Mouse (Mus musculus): ENCODE data around the gene Eif4e1b. TPM values are rescaled to one million over a fixed set of nuclear protein-coding genes. Genes with fewer than 3 reads are reported as not detected.

Eif4e1b gene
- polyA plus RNA-seq, 1 experiment from 2014 or later: not detected

DNA sequence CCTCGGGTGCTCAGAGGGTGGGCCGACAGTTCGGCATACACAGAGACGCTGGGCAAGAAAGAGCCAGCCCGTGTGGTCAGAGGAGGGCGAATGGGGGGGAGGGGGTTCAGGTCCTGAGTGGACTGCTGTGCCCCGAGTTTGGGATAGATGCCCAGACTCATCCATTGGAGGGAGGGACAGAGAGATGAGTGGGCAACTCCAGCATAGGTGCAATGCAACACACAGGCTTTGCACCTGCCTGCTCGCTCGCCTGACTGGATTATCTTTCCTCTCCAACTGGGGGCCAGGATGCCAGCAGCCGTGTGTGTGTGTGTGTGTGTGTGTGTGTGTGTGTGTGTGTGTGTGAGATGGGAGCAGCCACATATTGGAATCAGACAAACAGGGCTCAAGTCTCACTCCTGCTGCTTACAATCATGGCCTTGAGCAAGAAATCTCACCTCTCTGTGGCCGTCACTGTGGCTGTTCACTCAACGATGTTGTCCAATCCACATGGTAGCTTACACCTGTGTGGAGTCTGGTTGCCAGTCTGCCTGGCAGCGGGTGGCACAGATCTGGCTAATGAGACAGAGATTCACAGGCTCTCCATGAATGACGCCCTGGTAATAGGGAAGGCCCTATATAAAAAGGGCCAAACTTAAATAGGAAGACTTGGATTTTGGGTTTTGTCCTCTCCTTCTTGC, 52.7 kb downstream of the Eif4e1b start:
- ATAC-seq: no peak
- TF ChIP-seq EP300 (IDR thresholded peaks at IDR 0.05; ENCODE audit: low read depth) (no peak), CTCF (IDR thresholded peaks at IDR 0.05; ENCODE audit: low read depth) (no peak)
- Histone ChIP-seq H3K36me3 (replicated peaks; ENCODE audit: insufficient read depth, low read length) (no peaks in the 10 kb centered on the region), H3K4me3 (ENCODE audit: low read depth, low read length) (no peak overlapping the region), H3K4me2 (ENCODE audit: low read depth, low read length) (no peak overlapping the region), H3K9me3 (ENCODE audit: low read length) (no peaks in the 10 kb centered on the region), H3K9ac (replicated peaks) (no peak overlapping the region), H3K27ac (ENCODE audit: low read depth) (no peak overlapping the region), H3K4me1 (ENCODE audit: insufficient read depth) (no peaks in the 10 kb centered on the region), H3K27me3 (ENCODE audit: insufficient read depth, low read length) (peaks cover 3% of the 10 kb centered on the region; the same call in 1 of the 2 replicates)
- DNase-seq: no peak
- 78% methylated on average over 13 of the region's 14 CpGs for WGBS (ENCODE audit: insufficient replicate concordance)

DNA sequence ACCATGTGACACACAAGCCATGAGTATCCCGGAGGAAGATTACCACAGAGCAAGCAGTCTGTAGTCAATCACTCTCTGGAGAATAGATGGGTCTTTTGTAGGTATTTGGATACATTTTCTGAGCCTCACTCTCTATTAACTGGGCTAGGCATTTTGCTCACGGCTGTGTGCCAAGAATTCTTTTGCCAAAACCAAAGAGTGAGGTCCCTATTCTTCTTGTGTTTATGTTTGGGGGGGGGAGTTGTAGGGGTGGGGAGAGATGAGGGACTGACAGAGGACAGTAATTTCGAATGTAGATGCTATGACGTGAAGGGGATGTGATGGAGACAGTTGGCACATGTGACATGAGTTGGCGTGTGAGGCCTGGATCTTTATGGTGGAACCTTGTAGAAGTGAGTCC, 53.3 kb downstream of the Eif4e1b start:
- WGBS (ENCODE audit: insufficient replicate concordance): 60% methylated on average over 5 of the region's 5 CpGs

DNA sequence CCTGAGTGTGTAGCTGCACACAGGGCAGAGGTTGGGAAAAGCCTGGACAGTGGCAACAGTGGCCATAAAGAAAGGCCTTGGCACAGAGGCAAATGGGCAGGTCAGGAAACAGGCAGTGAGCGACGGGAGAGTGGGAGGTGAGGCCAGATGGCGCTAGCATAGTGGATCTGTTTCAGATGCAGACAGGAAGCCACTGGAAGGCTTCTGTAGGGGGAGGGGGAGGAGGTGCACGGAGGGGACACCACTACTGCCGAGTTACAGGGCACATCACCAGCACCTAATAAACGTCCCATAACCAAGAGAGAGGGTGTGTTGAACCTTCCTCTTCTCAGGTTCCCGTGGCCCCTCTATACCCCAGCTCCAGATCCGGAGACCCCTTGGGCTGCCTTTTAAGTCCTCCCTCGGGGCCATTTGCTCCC, 53.7 kb downstream of the Eif4e1b start:
- no peak for DNase-seq
- Histone ChIP-seq H3K9me3 (ENCODE audit: low read length) (peaks cover 4% of the 10 kb centered on the region; the same call in 1 of the 2 replicates), H3K27me3 (ENCODE audit: insufficient read depth, low read length) (peaks cover 3% of the 10 kb centered on the region; the same call in 1 of the 2 replicates), H3K4me2 (ENCODE audit: low read depth, low read length) (no peak overlapping the region), H3K36me3 (replicated peaks; ENCODE audit: insufficient read depth, low read length) (no peaks in the 10 kb centered on the region), H3K27ac (ENCODE audit: low read depth) (no peak overlapping the region), H3K4me1 (ENCODE audit: insufficient read depth) (no peaks in the 10 kb centered on the region), H3K4me3 (ENCODE audit: low read depth, low read length) (no peak overlapping the region), H3K9ac (replicated peaks) (no peak overlapping the region)
- no peak for ATAC-seq
- WGBS (ENCODE audit: insufficient replicate concordance): 15% methylated on average over 9 of the region's 9 CpGs
- TF ChIP-seq EP300 (IDR thresholded peaks at IDR 0.05; ENCODE audit: low read depth): no peak
- TF ChIP-seq CTCF (IDR thresholded peaks at IDR 0.05; ENCODE audit: low read depth): no peak

More for the DNA sequence above, 53.3 kb downstream of the Eif4e1b start:
- DNase-seq (no peak), ATAC-seq (no peak)
- no peak for TF ChIP-seq CTCF (IDR thresholded peaks at IDR 0.05; ENCODE audit: low read depth)
- TF ChIP-seq EP300 (IDR thresholded peaks at IDR 0.05; ENCODE audit: low read depth): no peak
- no peaks in the 10 kb centered on the region for H3K4me1 ChIP-seq (ENCODE audit: insufficient read depth)
- no peak overlapping the region for H3K9ac ChIP-seq (replicated peaks)
- no peaks in the 10 kb centered on the region for H3K36me3 ChIP-seq (replicated peaks; ENCODE audit: insufficient read depth, low read length)
- H3K4me2 ChIP-seq (ENCODE audit: low read depth, low read length): no peak overlapping the region
- H3K27me3 ChIP-seq (ENCODE audit: insufficient read depth, low read length): peaks cover 3% of the 10 kb centered on the region; the same call in 1 of the 2 replicates
- H3K9me3 ChIP-seq (ENCODE audit: low read length): peaks cover 4% of the 10 kb centered on the region; the same call in 1 of the 2 replicates
- no peak overlapping the region for H3K4me3 ChIP-seq (ENCODE audit: low read depth, low read length)
- no peak overlapping the region for H3K27ac ChIP-seq (ENCODE audit: low read depth)

Other genes with a start within 250 kb of the Eif4e1b start
- gene 4833439L19Rik, start 218.6 kb upstream of the Eif4e1b start, polyA plus RNA-seq (2015; fragmentation: Nextera tagmentation; extraction: Ambion mirVana): 40.9 and 41.6 TPM in 2 replicates
- 7.0 and 7.1 TPM in 2 replicates for gene Arl10, start 209.0 kb upstream of the Eif4e1b start, polyA plus RNA-seq (2015; fragmentation: Nextera tagmentation; extraction: Ambion mirVana)
- 41.1 and 42.3 TPM in 2 replicates for gene Nop16, start 193.9 kb upstream of the Eif4e1b start, polyA plus RNA-seq (2015; fragmentation: Nextera tagmentation; extraction: Ambion mirVana)
- gene Higd2a, start 193.8 kb upstream of the Eif4e1b start, polyA plus RNA-seq (2015; fragmentation: Nextera tagmentation; extraction: Ambion mirVana): 169 and 176 TPM in 2 replicates
- 29.0 and 30.2 TPM in 2 replicates for gene Cltb, start 172.7 kb upstream of the Eif4e1b start, polyA plus RNA-seq (2015; fragmentation: Nextera tagmentation; extraction: Ambion mirVana)
- 27.8 and 28.1 TPM in 2 replicates for gene Faf2, start 162.2 kb upstream of the Eif4e1b start, polyA plus RNA-seq (2015; fragmentation: Nextera tagmentation; extraction: Ambion mirVana)
- gene Rnf44, start 90.1 kb upstream of the Eif4e1b start, polyA plus RNA-seq (2015; fragmentation: Nextera tagmentation; extraction: Ambion mirVana): 26.2 and 28.2 TPM in 2 replicates
- gene Cdhr2, start 82.5 kb upstream of the Eif4e1b start, polyA plus RNA-seq (2015; fragmentation: Nextera tagmentation; extraction: Ambion mirVana): 7.0 TPM in 2 replicates
- gene Gprin1, start 34.1 kb upstream of the Eif4e1b start, polyA plus RNA-seq (2015; fragmentation: Nextera tagmentation; extraction: Ambion mirVana): not detected in 2 replicates
- not detected in 2 replicates for gene Sncb, start 17.4 kb upstream of the Eif4e1b start, polyA plus RNA-seq (2015; fragmentation: Nextera tagmentation; extraction: Ambion mirVana)
- 2.1 and 2.2 TPM in 2 replicates for gene Tspan17, start 5.4 kb downstream of the Eif4e1b start, polyA plus RNA-seq (2015; fragmentation: Nextera tagmentation; extraction: Ambion mirVana)
- gene Unc5a, start 165.4 kb downstream of the Eif4e1b start, polyA plus RNA-seq (2015; fragmentation: Nextera tagmentation; extraction: Ambion mirVana): 0.55 and 0.56 TPM in 2 replicates
- gene Hk3, start 237.4 kb downstream of the Eif4e1b start, polyA plus RNA-seq (2015; fragmentation: Nextera tagmentation; extraction: Ambion mirVana): 5.2 and 6.5 TPM in 2 replicates

Measured in liver, postnatal 0 days (tissue).